28 mouse cellular contexts compared by ENCODE assay signal in genomic region chr4:152353886-152354637, GRCm38 (mm10). TPM values are rescaled to one million over a fixed set of nuclear protein-coding genes. Genes with fewer than 3 reads are reported as not detected.
DNase-seq lines count a peak whose midpoint lies in the region; ATAC-seq and TF ChIP-seq lines count a peak whose summit lies in the region.
"Had no signal": no experiment of that assay in that cellular context is flagged by ENCODE, and none has a peak within 500 bp of the region (broad histone marks: within the 10 kb centered on the region; RNA-seq: fewer than 3 reads in every experiment).

No protein-coding gene starts in this region.

- H3K36me3 ChIP-seq in embryonic facial prominence, embryonic 10.5 days (replicated peaks): no peaks in the 10 kb centered on the region
- H3K36me3 ChIP-seq: embryonic facial prominence, embryonic 15.5 days; forebrain, embryonic 10.5 days; hindbrain, embryonic 12.5 days had no signal

- H3K9me3 ChIP-seq in embryonic facial prominence, embryonic 10.5 days: no peaks in the 10 kb centered on the region
- H3K9me3 ChIP-seq: embryonic facial prominence, embryonic 15.5 days; forebrain, embryonic 10.5 days; hindbrain, embryonic 12.5 days had no signal

- 85% methylated on average over 14 of the region's 14 CpGs for WGBS in embryonic facial prominence, embryonic 10.5 days

- peak; percentile 60 for ATAC-seq in granulocyte monocyte progenitor cell, adult 5-6 weeks (replicated peaks; ENCODE audit: poor library complexity, severe bottlenecking)
- ATAC-seq: forebrain, embryonic 14.5 days; hindbrain, embryonic 16.5 days; inflammation-experienced regulatory T-cells, adult 6 months had no signal

- peak; percentile 61 for DNase-seq in layer of hippocampus, adult 9-11 months
- no peak for DNase-seq in layer of hippocampus, adult 2 months (ENCODE audit: low spot score in 2 of 2)
- DNase-seq in 3T3-L1 (ENCODE audit: low read depth, low spot score) (peak; percentile 38), NIH3T3 (ENCODE audit: low read depth) (peak; percentile 18)
- no peak for DNase-seq in left cerebral cortex, adult 9 months (ENCODE audit: low spot score in 2 of 2)
- DNase-seq in embryonic facial prominence, embryonic 10.5 days (ENCODE audit: low spot score): no peak
- no peak for DNase-seq in retina, postnatal 1 day
- DNase-seq: adrenal gland, adult 8-10 months; adrenal gland, postnatal 36 days; B cell, adult 2 months; cerebellum, adult 11 months; cerebellum, adult 9-10 months; cerebellum, postnatal 25 days; gastrocnemius, postnatal 36 days; heart, adult 2 months; heart, postnatal 10 days; heart, postnatal 4 days; kidney, adult 11 months had no signal

- peaks cover 44% of the 10 kb centered on the region for H3K27me3 ChIP-seq in embryonic facial prominence, embryonic 10.5 days (replicated peaks; ENCODE audit: low read depth, poor library complexity, severe bottlenecking)

- H3K27ac ChIP-seq in layer of hippocampus, adult 2 months: no peak overlapping the region
- no peak overlapping the region for H3K27ac ChIP-seq in embryonic facial prominence, embryonic 10.5 days (replicated peaks)
- H3K27ac ChIP-seq: embryonic facial prominence, embryonic 15.5 days; forebrain, embryonic 10.5 days; heart, adult 2 months; hindbrain, embryonic 12.5 days had no signal

- H3K4me1 ChIP-seq in embryonic facial prominence, embryonic 10.5 days: peaks cover 18% of the 10 kb centered on the region

- no peak for TF ChIP-seq CTCF in layer of hippocampus, adult 2 months (conservative IDR thresholded peaks at IDR 0.05)

- H3K4me3 ChIP-seq in layer of hippocampus, adult 2 months: no peak overlapping the region
- H3K4me3 ChIP-seq in embryonic facial prominence, embryonic 10.5 days: no peak overlapping the region
- H3K4me3 ChIP-seq: embryonic facial prominence, embryonic 15.5 days; erythroblast, embryonic 14.5 days; forebrain, embryonic 10.5 days; heart, adult 2 months; hindbrain, embryonic 12.5 days had no signal

RNA-seq across cellular contexts. Expression of gene Chd5, which starts 15.6 kb away (rescaled TPM):
- total RNA-seq in layer of hippocampus, adult 2 months (2021): 100 to 1,000 TPM; 118 to 121 TPM
- not detected in 2 replicates for total RNA-seq in granulocyte monocyte progenitor cell, adult 5-6 weeks (2014; fragmentation: Nextera tagmentation)
- total RNA-seq in granulocyte monocyte progenitor cell, adult 5-6 weeks (2017): 0.04 TPM in 1 of 2 replicates, not detected in the other
- polyA plus RNA-seq in embryonic facial prominence, embryonic 10.5 days (2016; fragmentation: Nextera tagmentation; extraction: Ambion mirVana): 0.05 TPM in 2 replicates
- polyA plus RNA-seq: heart, embryonic 14.5 days had no signal

RNA-seq across cellular contexts. Expression of gene Rpl22, which starts 28.5 kb away (rescaled TPM):
- total RNA-seq in layer of hippocampus, adult 2 months (2021): 100 to 1,000 TPM; 186 to 202 TPM
- 1,942 and 1,984 TPM in 2 replicates for total RNA-seq in granulocyte monocyte progenitor cell, adult 5-6 weeks (2014; fragmentation: Nextera tagmentation)
- total RNA-seq in granulocyte monocyte progenitor cell, adult 5-6 weeks (2017): 2,435 and 2,975 TPM in 2 replicates
- polyA plus RNA-seq in embryonic facial prominence, embryonic 10.5 days (2016; fragmentation: Nextera tagmentation; extraction: Ambion mirVana): 360 and 367 TPM in 2 replicates

RNA-seq across cellular contexts. Expression of gene Rnf207, which starts 35.3 kb away (rescaled TPM):
- 1 to 10 TPM; 6.5 to 7.7 TPM for total RNA-seq in layer of hippocampus, adult 2 months (2021)
- total RNA-seq in granulocyte monocyte progenitor cell, adult 5-6 weeks (2014; fragmentation: Nextera tagmentation): not detected in 2 replicates
- not detected in 2 replicates for total RNA-seq in granulocyte monocyte progenitor cell, adult 5-6 weeks (2017)
- polyA plus RNA-seq in embryonic facial prominence, embryonic 10.5 days (2016; fragmentation: Nextera tagmentation; extraction: Ambion mirVana): 1.3 and 2.3 TPM in 2 replicates
- total RNA-seq: gastrocnemius, adult 8-10 months; gastrocnemius, postnatal 36 days had no signal
- polyA plus RNA-seq: inflammation-experienced regulatory T-cells, adult 6 months had no signal

RNA-seq across cellular contexts. Expression of gene Icmt, which starts 57.0 kb away (rescaled TPM):
- total RNA-seq in layer of hippocampus, adult 2 months (2021): 10 to 100 TPM; 42.3 to 43.0 TPM
- 14.3 and 17.9 TPM in 2 replicates for total RNA-seq in granulocyte monocyte progenitor cell, adult 5-6 weeks (2014; fragmentation: Nextera tagmentation)
- total RNA-seq in granulocyte monocyte progenitor cell, adult 5-6 weeks (2017): 13.0 and 13.9 TPM in 2 replicates
- polyA plus RNA-seq in embryonic facial prominence, embryonic 10.5 days (2016; fragmentation: Nextera tagmentation; extraction: Ambion mirVana): 29.5 and 30.2 TPM in 2 replicates

Comparison
In these comparisons a context has a peak if more than half of its experiments do, and no peak if none do; other contexts are left out.
1. DNase-seq: peak in layer of hippocampus, adult 9-11 months (single experiment), 3T3-L1 (single experiment) and NIH3T3 (single experiment); none in layer of hippocampus, adult 2 months (0 of 2), left cerebral cortex, adult 9 months (0 of 2), embryonic facial prominence, embryonic 10.5 days (single experiment) and retina, postnatal 1 day (single experiment).
2. RNA of gene Chd5, which starts 15.6 kb away (total RNA-seq): 118 to 121 TPM in layer of hippocampus, adult 2 months; 0.04 TPM in granulocyte monocyte progenitor cell, adult 5-6 weeks; every median in the first group is over 100 times any median in the second.
3. RNA of gene Rpl22, which starts 28.5 kb away (total RNA-seq): 1,942 to 2,975 TPM in granulocyte monocyte progenitor cell, adult 5-6 weeks; 186 to 202 TPM in layer of hippocampus, adult 2 months; every median in the first group is over 4 times any median in the second.
4. RNA of gene Rnf207, which starts 35.3 kb away (total RNA-seq): 6.5 to 7.7 TPM in layer of hippocampus, adult 2 months; not detected in granulocyte monocyte progenitor cell, adult 5-6 weeks; every median in the first group is over 4 times any median in the second.